In genomic region chr1:122212484-122212883, GRCm38 (mm10) we compare ENCODE assay signal across 9 mouse cellular contexts.
DNase-seq lines count a peak whose midpoint lies in the region; ATAC-seq and TF ChIP-seq lines count a peak whose summit lies in the region.
"Had no signal": no experiment of that assay in that cellular context is flagged by ENCODE, and none has a peak within 500 bp of the region (broad histone marks: within the 10 kb centered on the region; RNA-seq: fewer than 3 reads in every experiment).

No protein-coding gene starts in this region.

- H3K9ac ChIP-seq in intestine, embryonic 14.5 days (ENCODE audit: low read length) = no peak overlapping the region
- no peak overlapping the region for H3K9ac ChIP-seq in intestine, postnatal 0 days (ENCODE audit: low read depth, low read length)
- no peak overlapping the region for H3K9ac ChIP-seq in lung, embryonic 16.5 days (ENCODE audit: low read length)
- no peak overlapping the region for H3K9ac ChIP-seq in stomach, embryonic 16.5 days (ENCODE audit: low read length)

- H3K4me1 ChIP-seq in intestine, embryonic 14.5 days (replicated peaks; ENCODE audit: control insufficient read depth, insufficient read depth, low read length) = no peaks in the 10 kb centered on the region
- no peaks in the 10 kb centered on the region for H3K4me1 ChIP-seq in intestine, postnatal 0 days (replicated peaks; ENCODE audit: control insufficient read depth, insufficient read depth, low read length)
- no peaks in the 10 kb centered on the region for H3K4me1 ChIP-seq in lung, embryonic 16.5 days (replicated peaks; ENCODE audit: control insufficient read depth, insufficient read depth, low read length)
- H3K4me1 ChIP-seq in stomach, embryonic 16.5 days (ENCODE audit: control insufficient read depth, insufficient read depth, low read length) = 0 out of 2 replicates have a peak, but pooled peaks cover 2% of the 10 kb centered on the region

- no peak for ATAC-seq in intestine, embryonic 14.5 days (replicated peaks; ENCODE audit: low FRiP score, low TSS enrichment, low read depth)
- no peak for ATAC-seq in intestine, postnatal 0 days
- ATAC-seq in frontal cortex, adult (ENCODE audit: low TSS enrichment) = peak; percentile 93
- peak; percentile 98 for ATAC-seq in lung, embryonic 16.5 days (ENCODE audit: low read depth)
- ATAC-seq in stomach, embryonic 16.5 days (ENCODE audit: insufficient read depth, low FRiP score) = peak; percentile 83
- no peak for ATAC-seq in granulocyte monocyte progenitor cell, adult 5-6 weeks (replicated peaks; ENCODE audit: poor library complexity, severe bottlenecking)

- no peak for TF ChIP-seq CTCF in intestine, postnatal 0 days (IDR thresholded peaks at IDR 0.05; ENCODE audit: low read depth)

- no peaks in the 10 kb centered on the region for H3K36me3 ChIP-seq in intestine, embryonic 14.5 days (ENCODE audit: control insufficient read depth, insufficient read depth, low read length)
- H3K36me3 ChIP-seq in intestine, postnatal 0 days (ENCODE audit: control insufficient read depth, insufficient read depth) = no peaks in the 10 kb centered on the region
- no peaks in the 10 kb centered on the region for H3K36me3 ChIP-seq in lung, embryonic 16.5 days (ENCODE audit: control insufficient read depth, insufficient read depth, low read length)
- H3K36me3 ChIP-seq in stomach, embryonic 16.5 days (ENCODE audit: control insufficient read depth, insufficient read depth, low read length) = no peaks in the 10 kb centered on the region

- no peak overlapping the region for H3K4me2 ChIP-seq in intestine, embryonic 14.5 days (ENCODE audit: low read length)
- H3K4me2 ChIP-seq in intestine, postnatal 0 days (replicated peaks; ENCODE audit: low read depth) = no peak overlapping the region
- H3K4me2 ChIP-seq in lung, embryonic 16.5 days (ENCODE audit: low read depth, low read length) = no peak overlapping the region
- no peak overlapping the region for H3K4me2 ChIP-seq in stomach, embryonic 16.5 days (ENCODE audit: low read depth, low read length)

- H3K9me3 ChIP-seq in intestine, embryonic 14.5 days (ENCODE audit: control insufficient read depth, low read length) = no peaks in the 10 kb centered on the region
- H3K9me3 ChIP-seq in intestine, postnatal 0 days (ENCODE audit: control insufficient read depth) = no peaks in the 10 kb centered on the region
- no peaks in the 10 kb centered on the region for H3K9me3 ChIP-seq in lung, embryonic 16.5 days (ENCODE audit: control insufficient read depth, low read length)
- H3K9me3 ChIP-seq in stomach, embryonic 16.5 days (replicated peaks; ENCODE audit: control insufficient read depth, low read length) = no peaks in the 10 kb centered on the region

- H3K27me3 ChIP-seq in intestine, embryonic 14.5 days (replicated peaks; ENCODE audit: control insufficient read depth, insufficient read depth, low read length) = no peaks in the 10 kb centered on the region
- H3K27me3 ChIP-seq in intestine, postnatal 0 days (replicated peaks; ENCODE audit: control insufficient read depth, insufficient read depth, low read length) = no peaks in the 10 kb centered on the region
- no peaks in the 10 kb centered on the region for H3K27me3 ChIP-seq in lung, embryonic 16.5 days (ENCODE audit: control insufficient read depth, insufficient read depth, low read depth, low read length)
- no peaks in the 10 kb centered on the region for H3K27me3 ChIP-seq in stomach, embryonic 16.5 days (ENCODE audit: control insufficient read depth, insufficient read depth, low read length)

- peak; percentile 51 for DNase-seq in intestine, embryonic 14.5 days (ENCODE audit: low spot score)
- peak; percentile 66 for DNase-seq in adrenal gland, adult 2 months
- no peak for DNase-seq in urinary bladder, adult 18-20 months (ENCODE audit: low spot score in 2 of 2)

- H3K4me3 ChIP-seq in intestine, embryonic 14.5 days (ENCODE audit: low read depth, low read length) = no peak overlapping the region
- H3K4me3 ChIP-seq in intestine, postnatal 0 days (ENCODE audit: low read depth, low read length) = no peak overlapping the region
- H3K4me3 ChIP-seq in lung, embryonic 16.5 days (ENCODE audit: low read length) = no peak overlapping the region
- H3K4me3 ChIP-seq in stomach, embryonic 16.5 days (replicated peaks; ENCODE audit: low read length) = no peak overlapping the region
- H3K4me3 ChIP-seq: erythroblast, embryonic 14.5 days had no signal

- no peak overlapping the region for H3K27ac ChIP-seq in intestine, embryonic 14.5 days (ENCODE audit: low read depth)
- H3K27ac ChIP-seq in intestine, postnatal 0 days (ENCODE audit: low read depth, low read length) = no peak overlapping the region
- no peak overlapping the region for H3K27ac ChIP-seq in lung, embryonic 16.5 days (ENCODE audit: low read length)
- H3K27ac ChIP-seq in stomach, embryonic 16.5 days (ENCODE audit: low read length) = no peak overlapping the region

- WGBS in intestine, embryonic 14.5 days = 22% methylated on average over 2 of the region's 2 CpGs
- 32% methylated on average over 2 of the region's 2 CpGs for WGBS in intestine, postnatal 0 days
- WGBS in lung, embryonic 16.5 days = 19% methylated on average over 2 of the region's 2 CpGs
- 23% methylated on average over 2 of the region's 2 CpGs for WGBS in stomach, embryonic 16.5 days

Comparison
In these comparisons a context has a peak if more than half of its experiments do, and no peak if none do; other contexts are left out.
1. ATAC-seq: peak in frontal cortex, adult (single experiment), lung, embryonic 16.5 days (single experiment) and stomach, embryonic 16.5 days (single experiment); none in intestine, embryonic 14.5 days (single experiment), intestine, postnatal 0 days (single experiment) and granulocyte monocyte progenitor cell, adult 5-6 weeks (single experiment).
2. DNase-seq: peak in intestine, embryonic 14.5 days (single experiment) and adrenal gland, adult 2 months (single experiment); none in urinary bladder, adult 18-20 months (0 of 2).